Mouse (Mus musculus) kidney, postnatal 0 days (tissue): Measurements from ENCODE around the gene Stk36. TPM values are rescaled to one million over a fixed set of nuclear protein-coding genes. Genes with fewer than 3 reads are reported as not detected.

Experiments used
- ATAC-seq: fragments of 200-750 bp; cut with Nextera tagmentation; replicated peaks from 2 replicates; pipeline ENCODE4 v1.8.0; 2017; ENCODE audit warnings: low read depth, moderate number of reproducible peaks, moderate TSS enrichment, moderate library complexity; ENCODE audit not compliant: low FRiP score
- DNase-seq: peaks from one replicate; pipeline ENCODE4 v3.0.0-alpha.2; 2016; ENCODE audit warnings: low spot score
- H3K27ac ChIP-seq: fragments of 300-500 bp; sonication (generic); 2 replicates; pipeline ENCODE4 v1.5.1; 2014; ENCODE audit warnings: mild to moderate bottlenecking
- H3K27me3 ChIP-seq: fragments of 300-500 bp; sonication (generic); 2 replicates; pipeline ENCODE4 v1.6.1; 2014; ENCODE audit warnings: low read length, mixed read lengths; ENCODE audit not compliant: insufficient read depth
- H3K36me3 ChIP-seq: fragments of 300-500 bp; sonication (generic); 2 replicates; pipeline ENCODE4 v1.6.1; 2014; ENCODE audit warnings: low read length, mixed read lengths; ENCODE audit not compliant: insufficient read depth
- H3K4me1 ChIP-seq: fragments of 300-500 bp; sonication (generic); replicated peaks from 2 replicates; pipeline ENCODE4 v1.6.1; 2014; ENCODE audit warnings: antibody characterized with exemption, low read length, mixed read lengths; ENCODE audit not compliant: insufficient read depth
- H3K4me2 ChIP-seq: fragments of 300-500 bp; sonication (generic); 2 replicates; pipeline ENCODE4 v1.6.1; 2014; ENCODE audit warnings: mild to moderate bottlenecking, low read length, moderate library complexity, mixed read lengths
- H3K4me3 ChIP-seq: fragments of 300-500 bp; sonication (generic); replicated peaks from 2 replicates; pipeline ENCODE4 v1.5.1; 2014; ENCODE audit warnings: low read depth, low read length
- H3K9ac ChIP-seq: fragments of 300-500 bp; sonication (generic); 2 replicates; pipeline ENCODE4 v1.6.1; 2014; ENCODE audit warnings: low read depth, low read length
- H3K9me3 ChIP-seq: fragments of 300-500 bp; sonication (generic); replicated peaks from 2 replicates; pipeline ENCODE4 v1.6.1; 2016; ENCODE audit warnings: low read length, inconsistent platforms, mixed read lengths
- CTCF ChIP-seq: IDR thresholded peaks from 2 replicates; pipeline ENCODE4 v1.5.1; 2016; ENCODE audit warnings: antibody characterized with exemption, low read depth, mild to moderate bottlenecking, moderate library complexity
- WGBS: fragments of 180-500 bp; shearing (Covaris S2); extraction: QIAGEN DNeasy Blood & Tissue Kit; methylation state at CpG from one replicate; pipeline ENCODE4 v1.1.7; 2014; 5-methylcytosine and 5-hydroxymethylcytosine counted together
- polyA plus RNA-seq: library from polyadenylated mRNA; unstranded; fragments of >200 nt; fragmentation: Nextera tagmentation; extraction: Ambion mirVana; gene quantifications from 2 replicates; pipeline ENCODE4 v1.2.1, GENCODE M21; 2015

Gene Stk36
- polyA plus RNA-seq, 1 experiment from 2014 or later, result 4.8 TPM

DNA sequence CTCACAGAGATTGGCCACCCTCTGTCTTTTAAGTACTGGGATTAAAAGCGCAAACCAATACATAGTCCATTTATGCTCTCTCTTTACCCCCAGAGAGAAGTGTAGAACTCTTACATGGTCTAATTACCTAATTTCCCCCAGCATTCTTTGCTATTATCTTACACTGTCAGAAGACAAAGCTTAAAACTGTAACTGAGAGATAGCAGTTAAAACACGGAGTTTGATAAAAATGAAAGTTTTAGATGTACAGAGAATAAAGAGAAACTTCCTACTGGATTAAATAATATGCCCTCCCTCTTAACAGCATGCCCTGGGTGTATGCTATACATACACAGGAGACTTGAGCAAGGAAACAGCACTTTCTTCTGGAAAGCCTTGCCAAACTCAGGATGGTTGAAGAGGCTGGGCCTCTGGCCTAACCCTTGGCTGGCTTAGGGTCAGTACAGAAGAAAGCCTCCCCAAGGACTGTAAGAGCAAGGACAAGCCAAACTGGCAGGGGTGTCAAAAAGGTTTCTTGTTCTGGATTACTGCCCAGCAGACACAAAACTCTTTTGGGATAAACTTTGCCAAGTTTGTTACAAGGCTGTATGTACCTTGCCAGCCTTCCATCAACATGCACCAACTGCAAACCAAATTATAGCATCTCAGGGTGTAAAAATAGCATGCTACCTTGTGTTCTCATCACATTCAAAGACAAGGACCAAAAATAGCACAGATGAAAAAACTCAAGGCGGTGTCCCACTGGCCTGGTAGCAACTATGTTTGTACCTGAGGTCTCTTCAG is 16.4 kb upstream of the Stk36 start:
- Histone ChIP-seq H3K4me1 (no peaks in the 10 kb centered on the region), H3K9me3 (no peaks in the 10 kb centered on the region), H3K4me3 (no peak overlapping the region), H3K9ac (no peak overlapping the region), H3K27ac (no peak overlapping the region), H3K4me2 (no peak overlapping the region), H3K36me3 (peaks cover 10% of the 10 kb centered on the region), H3K27me3 (no peaks in the 10 kb centered on the region)
- 88% methylated on average over 3 of the region's 3 CpGs for whole genome bisulfite sequencing
- ATAC-seq (no peak), DNase-seq (no peak)
- TF ChIP-seq CTCF, result no peak

DNA sequence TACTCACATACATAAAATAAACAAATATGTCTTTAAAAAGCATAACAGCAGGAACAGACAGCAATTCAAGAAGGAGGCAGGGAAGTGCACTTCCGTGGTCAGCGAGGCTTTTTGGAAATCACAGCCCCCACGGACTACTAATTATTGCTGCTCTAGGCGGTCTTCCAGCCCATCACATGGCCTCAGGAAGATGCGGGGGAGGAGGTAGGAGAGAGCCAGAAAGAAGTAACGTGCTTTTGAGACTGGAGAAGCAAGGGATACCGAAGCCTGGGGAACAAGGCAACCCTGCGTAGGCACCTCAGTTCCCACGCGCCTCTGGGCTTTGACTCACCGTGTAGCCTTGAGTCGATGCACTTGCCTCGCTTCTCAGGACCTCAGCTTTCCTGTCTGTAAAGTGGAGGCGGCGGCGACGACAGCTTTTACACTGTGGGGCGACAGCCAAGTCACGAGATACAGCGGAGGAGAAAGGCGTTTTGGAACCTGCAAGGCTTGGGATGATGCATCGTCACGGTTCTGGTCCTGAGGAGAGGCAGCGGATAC is 13.9 kb upstream of the Stk36 start:
- under 1% methylated on average over 24 of the region's 24 CpGs for WGBS
- ATAC-seq, result no peak

DNA sequence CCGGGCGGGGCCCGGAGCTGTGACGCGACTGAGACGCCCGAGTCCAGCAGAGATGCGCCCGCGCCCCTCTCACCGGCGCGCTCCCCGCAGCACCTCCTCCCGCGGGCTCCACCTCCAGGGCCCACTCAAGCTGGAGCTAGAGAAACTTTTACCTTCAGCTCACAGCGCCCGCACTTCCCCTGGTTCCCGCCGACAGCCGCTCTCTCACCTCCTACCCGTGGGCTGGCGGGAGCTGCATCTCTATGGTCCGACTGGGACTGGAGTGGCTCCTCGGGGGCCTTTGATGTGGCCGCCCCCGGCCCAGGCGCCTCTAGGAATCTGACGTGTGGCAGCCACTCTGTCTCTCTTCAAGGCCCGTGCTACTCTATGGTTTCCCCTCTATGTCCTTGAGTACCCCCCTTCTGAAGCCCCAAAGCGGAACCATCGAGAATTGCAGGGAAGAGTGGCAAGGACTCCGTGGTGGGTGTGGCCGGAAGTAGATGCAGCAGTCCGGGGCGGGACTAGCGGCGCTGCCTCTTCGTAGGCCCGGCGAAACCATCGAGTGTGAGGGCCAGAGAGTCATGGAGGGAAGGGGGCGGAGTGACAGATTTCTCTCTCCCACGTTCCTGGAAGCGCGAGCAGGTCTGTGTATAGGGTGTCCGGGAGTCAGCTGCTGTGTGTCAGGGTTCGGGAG is 13.3 kb upstream of the Stk36 start, which contains the start of the genes Zfp142 and Bcs1l:
Gene Zfp142, minus strand, starts transcription at position 474 of the 673 bp plus-strand sequence.
Gene Bcs1l, plus strand, starts transcription at position 517 of the 673 bp plus-strand sequence.
- H3K9ac ChIP-seq, result peak within 1 kb of the TSS; percentile 56
- ATAC-seq (peak; percentile 99), DNase-seq (peak; percentile 100)
- no peaks in the 10 kb centered on the region for H3K27me3 ChIP-seq
- no peaks in the 10 kb centered on the region for H3K9me3 ChIP-seq
- H3K27ac ChIP-seq, result peak within 1 kb of the TSS; percentile 68
- H3K4me1 ChIP-seq, result no peaks in the 10 kb centered on the region
- TF ChIP-seq CTCF, result peak; percentile 29; the same call in 1 of the 2 replicates
- peaks cover 18% of the 10 kb centered on the region for H3K36me3 ChIP-seq
- under 1% methylated on average over 48 of the region's 48 CpGs for WGBS
- peak within 1 kb of the TSS; percentile 72 for H3K4me3 ChIP-seq
- peak within 1 kb of the TSS; percentile 72 for H3K4me2 ChIP-seq

More for the DNA sequence above, 13.9 kb upstream of the Stk36 start:
- Histone ChIP-seq H3K27ac (peak overlapping the region; percentile 68), H3K36me3 (peaks cover 16% of the 10 kb centered on the region), H3K9ac (peak overlapping the region; percentile 56), H3K9me3 (no peaks in the 10 kb centered on the region), H3K4me1 (no peaks in the 10 kb centered on the region), H3K4me2 (peak overlapping the region; percentile 72), H3K27me3 (no peaks in the 10 kb centered on the region), H3K4me3 (peak overlapping the region; percentile 72)
- no peak for TF ChIP-seq CTCF
- DNase-seq, result peak; percentile 65

DNA sequence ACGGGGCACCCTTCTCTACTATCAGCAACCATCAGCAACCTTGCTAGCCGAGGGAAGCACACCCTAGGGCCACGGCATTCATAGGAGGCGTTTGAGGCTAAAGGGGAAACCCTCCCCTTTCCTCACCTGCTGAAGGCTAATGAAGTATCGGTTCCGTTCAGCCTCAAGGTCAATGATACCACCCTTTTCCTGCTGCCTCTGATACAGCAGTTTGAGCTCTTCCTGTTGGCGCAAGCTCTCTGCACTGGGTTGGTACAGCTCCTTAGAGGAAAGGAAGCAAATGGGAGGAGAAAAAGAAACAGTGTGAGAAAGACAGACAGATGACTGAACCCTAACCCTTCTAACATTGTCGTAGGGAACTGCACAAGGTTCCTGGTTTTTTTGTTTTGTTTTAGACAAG is 6.8 kb upstream of the Stk36 start:
- H3K9ac ChIP-seq, result no peak overlapping the region
- H3K4me1 ChIP-seq, result no peaks in the 10 kb centered on the region
- ATAC-seq (no peak), DNase-seq (no peak)
- TF ChIP-seq CTCF, result no peak
- no peak overlapping the region for H3K4me2 ChIP-seq
- no peak overlapping the region for H3K4me3 ChIP-seq
- WGBS, result 78% methylated on average over 8 of the region's 8 CpGs
- peaks cover 52% of the 10 kb centered on the region for H3K36me3 ChIP-seq
- H3K27ac ChIP-seq, result no peak overlapping the region
- no peaks in the 10 kb centered on the region for H3K9me3 ChIP-seq
- no peaks in the 10 kb centered on the region for H3K27me3 ChIP-seq

DNA sequence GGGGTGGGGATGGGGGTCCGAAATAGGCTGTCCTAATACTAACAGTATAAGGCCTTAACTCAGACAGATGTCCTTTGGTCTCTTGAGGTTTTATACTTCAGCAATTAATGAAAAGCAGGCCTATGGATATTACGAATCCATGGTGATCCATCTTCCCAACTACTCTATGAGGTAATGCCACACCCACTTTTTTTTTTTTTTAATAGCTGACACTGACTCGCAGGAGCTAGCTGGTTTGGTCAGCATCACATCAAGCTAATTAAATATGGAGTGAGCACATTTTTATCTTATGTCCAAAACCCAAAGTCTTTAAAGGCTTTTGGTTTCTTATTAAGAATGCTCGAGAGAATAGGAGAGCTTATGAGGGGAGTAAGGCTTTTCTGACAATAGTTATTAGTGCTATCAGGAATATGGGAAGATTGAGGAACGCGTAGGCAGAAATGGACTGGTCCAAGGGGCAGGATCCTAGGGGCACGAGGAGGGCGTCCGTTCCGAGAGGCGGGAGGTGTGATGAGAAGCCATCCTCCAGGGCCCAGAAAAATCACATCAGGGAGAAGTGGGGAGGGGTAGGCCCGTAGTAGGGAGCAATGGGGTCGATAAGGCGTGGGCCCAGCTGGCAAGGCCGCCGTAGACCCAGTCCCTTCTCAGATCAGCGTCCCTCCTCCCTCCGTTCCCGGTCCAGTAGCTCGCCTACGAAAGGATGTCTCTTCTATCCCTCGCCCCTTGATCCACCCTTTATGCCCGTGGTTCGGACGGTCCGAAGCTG is 561 bp upstream of the Stk36 start:
- ATAC-seq (no peak; the same call in 1 of the 2 replicates), DNase-seq (no peak)
- Histone ChIP-seq H3K36me3 (peaks cover 18% of the 10 kb centered on the region), H3K4me3 (peak overlapping the region; percentile 78), H3K27ac (peak overlapping the region; percentile 43), H3K9ac (peak overlapping the region; percentile 78), H3K4me1 (peaks cover 9% of the 10 kb centered on the region; the same call in 1 of the 2 replicates), H3K4me2 (peak overlapping the region; percentile 76), H3K9me3 (no peaks in the 10 kb centered on the region), H3K27me3 (no peaks in the 10 kb centered on the region)
- no peak for TF ChIP-seq CTCF
- WGBS, result 8% methylated on average over 26 of the region's 26 CpGs

DNA sequence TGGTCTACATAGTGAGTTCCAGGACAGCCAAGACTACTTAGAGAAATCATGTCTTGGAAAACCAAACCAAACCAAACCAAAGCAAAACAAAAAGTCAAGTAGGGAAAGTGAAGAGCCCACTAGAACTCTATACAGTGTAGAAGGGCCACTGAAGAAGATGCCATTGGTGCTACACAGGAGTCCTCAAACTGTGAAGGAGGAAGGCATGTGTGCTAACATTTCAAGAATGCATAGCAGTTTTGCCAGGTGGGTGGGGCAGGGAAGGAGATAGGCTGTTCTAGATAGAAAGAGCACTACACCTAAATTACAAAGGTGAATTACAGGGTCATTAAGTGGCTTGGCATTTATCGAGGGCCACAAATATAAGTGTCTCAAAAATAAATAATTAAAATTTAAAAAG is 22.9 kb downstream of the Stk36 start:
- Histone ChIP-seq H3K36me3 (no peaks in the 10 kb centered on the region), H3K27ac (no peak overlapping the region), H3K4me3 (no peak overlapping the region), H3K4me1 (no peaks in the 10 kb centered on the region), H3K9me3 (no peaks in the 10 kb centered on the region), H3K9ac (no peak overlapping the region), H3K4me2 (no peak overlapping the region), H3K27me3 (no peaks in the 10 kb centered on the region)
- WGBS, result 82% methylated on average over 1 of the region's 1 CpGs
- no peak for TF ChIP-seq CTCF
- DNase-seq (no peak), ATAC-seq (no peak)
